Mouse (Mus musculus) embryonic fibroblast, embryonic 13.5 days (primary cell): ENCODE data around the gene Tmem245. TPM values are rescaled to one million over a fixed set of nuclear protein-coding genes. Genes with fewer than 3 reads are reported as not detected.

Source experiments
- H3K27ac ChIP-seq: 2 replicates; pipeline ENCODE4 v1.5.1; 2012; ENCODE audit warnings: low read length, control low read depth, inconsistent platforms; ENCODE audit not compliant: insufficient read depth
- H3K4me1 ChIP-seq: 2 replicates; pipeline ENCODE4 v1.6.1; 2011; ENCODE audit warnings: low read length; ENCODE audit not compliant: control insufficient read depth, insufficient read depth
- H3K4me3 ChIP-seq: 2 replicates; pipeline ENCODE4 v1.5.1; 2011; ENCODE audit warnings: mild to moderate bottlenecking, control low read depth, low read length; ENCODE audit not compliant: insufficient read depth
- CTCF ChIP-seq: IDR thresholded peaks from 2 replicates; pipeline ENCODE4 v1.5.1; 2011; ENCODE audit warnings: mild to moderate bottlenecking, control low read depth, low read length, moderate library complexity, borderline replicate concordance; ENCODE audit not compliant: insufficient read depth
- POLR2A ChIP-seq: IDR thresholded peaks from 2 replicates; pipeline ENCODE4 v1.6.1; 2011; ENCODE audit warnings: low read depth, mild to moderate bottlenecking, control low read depth, low read length, moderate library complexity
- polyA plus RNA-seq: library from polyadenylated mRNA; stranded (reverse); fragments of >200 nt; gene quantifications from 2 replicates; pipeline ENCODE4 v1.2.4, GENCODE M21; 2011; ENCODE audit warnings: low read depth; ENCODE audit not compliant: missing spikeins, insufficient read length

Gene Tmem245
- polyA plus RNA-seq, 1 experiment = 24.8 TPM

DNA sequence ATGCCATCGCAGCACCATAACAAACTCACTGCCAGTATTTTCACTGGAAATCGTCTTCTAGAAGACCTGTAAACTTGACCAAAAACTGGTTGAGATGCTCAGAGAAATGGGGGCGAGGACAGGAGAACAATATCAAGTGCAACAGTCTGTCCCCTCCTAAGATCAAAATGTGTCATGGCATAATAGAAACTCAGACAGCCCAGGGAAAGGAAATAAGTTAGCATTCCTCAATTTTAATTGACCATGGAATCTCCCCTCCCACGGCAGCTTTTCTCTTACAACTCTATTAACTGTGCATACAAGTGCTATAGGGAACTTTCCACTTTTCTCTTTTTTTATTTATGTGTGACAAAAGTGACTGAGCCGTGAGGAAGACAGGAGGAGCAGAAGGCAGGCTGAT lies 79.5 kb downstream of the Tmem245 start:
- H3K27ac ChIP-seq = no peak overlapping the region
- H3K4me3 ChIP-seq = no peak overlapping the region
- H3K4me1 ChIP-seq = peaks cover 4% of the 10 kb centered on the region; the same call in 1 of the 2 replicates
- TF ChIP-seq POLR2A (no peak), CTCF (no peak)

DNA sequence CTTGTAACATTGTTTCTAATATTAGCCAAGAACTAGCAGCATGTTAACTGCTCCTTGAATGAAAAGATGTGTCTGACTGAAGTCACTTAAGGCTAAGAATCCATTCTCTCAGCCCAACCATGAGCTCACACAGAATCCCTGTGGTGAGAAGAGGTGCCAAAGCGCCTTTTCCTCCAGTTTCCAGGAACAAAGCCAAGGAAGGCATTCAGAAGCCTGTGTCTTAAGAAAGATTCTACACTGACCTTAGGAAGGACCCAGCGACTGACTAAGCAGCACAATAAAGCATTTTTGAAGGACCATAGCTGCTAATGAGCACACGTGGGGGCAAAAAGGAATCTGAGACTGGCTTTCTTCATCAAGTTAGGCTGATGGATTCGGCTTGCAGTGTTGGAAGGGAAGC lies 81.3 kb downstream of the Tmem245 start:
- Histone ChIP-seq H3K27ac (no peak overlapping the region), H3K4me1 (peaks cover 4% of the 10 kb centered on the region; the same call in 1 of the 2 replicates), H3K4me3 (no peak overlapping the region)
- TF ChIP-seq POLR2A (no peak), CTCF (no peak)

DNA sequence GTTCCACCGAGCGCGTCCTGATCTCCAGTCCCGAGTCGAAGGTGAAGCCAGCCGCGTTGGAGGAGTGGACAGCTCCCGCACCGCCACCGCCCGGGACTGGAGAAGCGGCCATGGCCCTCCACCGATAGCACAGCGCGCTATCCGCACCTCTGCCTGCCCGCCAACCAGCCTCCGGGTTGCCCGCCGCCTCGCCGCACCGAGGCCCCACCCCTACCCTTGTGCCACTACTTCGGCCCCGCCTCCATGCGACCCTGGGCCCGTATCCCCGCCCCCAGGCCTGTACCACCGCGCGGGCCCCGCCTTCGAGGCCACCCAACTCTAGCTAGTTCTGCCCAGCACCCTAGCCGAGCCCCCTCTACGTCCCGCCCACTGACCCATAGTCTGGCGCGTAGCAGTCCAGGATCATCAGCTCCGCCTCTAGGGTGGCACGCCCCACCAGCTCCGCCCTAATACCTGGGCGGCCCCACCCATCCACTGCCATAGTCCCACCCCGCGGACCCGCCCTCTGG lies 82.2 kb downstream of the Tmem245 start, which contains the start of gene Ctnnal1:
Gene Ctnnal1 (minus strand): TSS at position 186 of the 509 bp plus-strand sequence.
- Histone ChIP-seq H3K4me3 (peak within 1 kb of the TSS; percentile 64), H3K4me1 (peaks cover 4% of the 10 kb centered on the region; the same call in 1 of the 2 replicates), H3K27ac (no peak within 1 kb of the TSS)
- TF ChIP-seq POLR2A (peak; percentile 52), CTCF (no peak)

GRCm38 (mm10) chr4:56864417-56865001 lies 82.7 kb downstream of the Tmem245 start:
- Histone ChIP-seq H3K4me3 (peak overlapping the region; percentile 64), H3K4me1 (peaks cover 4% of the 10 kb centered on the region; the same call in 1 of the 2 replicates), H3K27ac (no peak overlapping the region)
- TF ChIP-seq CTCF (no peak), POLR2A (no peak)

GRCm38 (mm10) chr4:56864016-56864415 lies 83.2 kb downstream of the Tmem245 start:
- H3K4me3 ChIP-seq = peak overlapping the region; percentile 64
- H3K4me1 ChIP-seq = peaks cover 4% of the 10 kb centered on the region; the same call in 1 of the 2 replicates
- H3K27ac ChIP-seq = no peak overlapping the region
- TF ChIP-seq CTCF (no peak), POLR2A (no peak)

DNA sequence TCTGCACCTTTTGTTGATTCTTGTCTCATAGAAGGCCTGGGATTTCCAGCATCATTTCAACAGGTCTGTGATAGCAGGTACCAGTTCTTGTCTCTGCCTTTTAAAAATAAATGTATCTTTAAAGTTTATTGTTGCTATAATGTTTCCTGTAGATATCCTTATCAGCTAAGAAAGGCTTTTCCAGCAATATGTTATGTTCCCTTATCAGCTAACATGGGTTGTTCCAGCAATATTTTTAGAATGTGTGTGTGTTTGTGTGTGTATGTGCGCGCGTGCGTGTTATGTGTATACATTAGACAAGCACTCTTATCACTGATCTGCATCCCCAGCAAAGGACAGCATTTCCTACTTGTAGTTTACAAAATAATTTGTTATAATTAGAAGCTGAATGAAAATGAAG lies 85.7 kb downstream of the Tmem245 start:
- Histone ChIP-seq H3K4me3 (no peak overlapping the region), H3K4me1 (peaks cover 4% of the 10 kb centered on the region; the same call in 1 of the 2 replicates), H3K27ac (no peak overlapping the region)
- TF ChIP-seq CTCF (no peak), POLR2A (no peak)

DNA sequence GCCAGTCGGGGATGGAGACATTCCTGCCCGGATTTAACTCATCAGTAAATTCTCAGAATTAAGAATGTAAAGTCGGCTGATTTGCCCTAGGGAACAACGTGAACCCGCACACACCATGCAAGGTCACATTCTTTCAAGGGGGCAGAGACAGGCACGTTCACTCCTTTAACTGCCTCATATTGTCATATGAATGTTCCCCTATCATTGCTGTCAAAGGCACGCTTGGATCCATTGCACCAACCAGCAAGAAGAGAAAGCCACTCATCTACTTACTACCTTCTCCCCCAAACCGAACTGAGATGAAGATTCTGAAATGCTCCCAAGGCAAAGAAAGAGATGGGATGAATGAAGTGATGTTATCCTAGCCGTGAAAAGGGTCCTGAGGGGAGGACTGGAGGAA lies 88.5 kb downstream of the Tmem245 start:
- TF ChIP-seq CTCF (no peak), POLR2A (no peak)
- Histone ChIP-seq H3K4me1 (no peaks in the 10 kb centered on the region), H3K4me3 (no peak overlapping the region), H3K27ac (no peak overlapping the region)

DNA sequence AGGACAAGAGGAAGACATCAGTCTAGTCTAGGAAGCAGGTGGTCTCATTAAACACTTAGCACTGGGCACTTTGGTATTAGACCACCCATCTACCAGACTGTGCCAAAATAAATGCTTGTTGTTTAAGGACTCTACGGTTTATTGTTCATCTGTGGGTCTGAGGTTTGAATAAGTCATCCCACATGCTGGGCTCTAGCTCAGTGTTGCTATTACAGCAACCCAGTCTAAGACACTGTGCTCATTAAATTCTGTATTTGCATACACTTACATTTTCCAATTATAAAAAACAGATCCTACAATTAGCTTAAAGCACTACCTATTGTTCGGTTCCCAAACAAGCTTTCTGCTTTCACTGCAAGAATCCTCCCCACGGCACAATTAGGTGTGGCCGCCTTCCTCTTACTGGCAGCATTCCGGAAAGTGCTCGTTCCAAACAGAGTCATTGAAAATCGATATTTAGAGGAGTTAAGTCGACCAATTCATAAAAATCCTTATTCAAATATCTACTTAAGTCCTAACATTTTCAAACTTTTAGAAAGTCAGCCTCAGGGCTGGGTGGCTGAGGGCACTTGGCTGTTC lies 90.8 kb downstream of the Tmem245 start:
- Histone ChIP-seq H3K4me3 (no peak overlapping the region), H3K27ac (no peak overlapping the region), H3K4me1 (no peaks in the 10 kb centered on the region)
- TF ChIP-seq CTCF = no peak

- no peak overlapping the region for H3K27ac ChIP-seq
- TF ChIP-seq CTCF (no peak), POLR2A (no peak)
- H3K4me3 ChIP-seq = no peak overlapping the region
- no peaks in the 10 kb centered on the region for H3K4me1 ChIP-seq
Measured at GRCm38 (mm10) chr4:56855935-56856334, 91.3 kb downstream of the Tmem245 start.

- Histone ChIP-seq H3K4me3 (no peak overlapping the region), H3K27ac (no peak overlapping the region), H3K4me1 (peaks cover 3% of the 10 kb centered on the region; the same call in 1 of the 2 replicates)
- TF ChIP-seq CTCF (no peak), POLR2A (no peak)
Measured at GRCm38 (mm10) chr4:56850724-56851123, 96.5 kb downstream of the Tmem245 start.

DNA sequence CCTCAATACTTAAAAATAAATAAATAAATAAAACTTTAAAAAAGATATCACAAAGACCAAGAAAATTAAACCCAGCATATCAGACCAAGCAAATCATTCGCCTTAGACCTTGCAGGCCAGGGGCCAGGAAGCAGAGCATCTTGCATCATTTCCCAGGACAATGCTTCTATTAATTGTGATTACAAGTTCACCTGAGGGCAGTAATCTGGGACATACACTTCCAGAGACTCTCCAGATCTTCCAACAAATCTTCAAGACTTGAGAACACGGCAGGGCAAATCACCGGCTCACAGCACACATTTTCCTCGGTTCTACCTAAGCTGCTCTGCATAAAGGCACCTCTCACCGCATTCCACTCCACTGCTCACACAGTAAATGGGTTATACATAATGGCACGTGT lies 99.2 kb downstream of the Tmem245 start:
- TF ChIP-seq POLR2A (no peak), CTCF (no peak)
- Histone ChIP-seq H3K4me3 (no peak overlapping the region), H3K4me1 (peaks cover 3% of the 10 kb centered on the region; the same call in 1 of the 2 replicates), H3K27ac (no peak overlapping the region)
